Mouse (Mus musculus) monocyte, adult 2 months (primary cell): ENCODE measurements around the gene Plxna4.

Experiments
- DNase-seq, 2 experiments: peaks; one replicate each; pipeline ENCODE4 v3.0.0; 2022; ENCODE audit warnings: low spot score in 2 of 2, low read depth in 1 of 2

Plxna4 gene

GRCm38 (mm10) chr6:32588056-32588671 is at the start of gene Plxna4:
Gene Plxna4, minus strand, starts transcription at chr6:32588192.
- DNase-seq = no peak

GRCm38 (mm10) chr6:32637568-32638183 is 49.7 kb upstream of the Plxna4 start:
- no peak for DNase-seq

- no peak for DNase-seq
Measured at GRCm38 (mm10) chr6:32610712-32611111, 22.7 kb upstream of the Plxna4 start.

- DNase-seq = no peak
Measured at GRCm38 (mm10) chr6:32606787-32607186, 18.8 kb upstream of the Plxna4 start.

GRCm38 (mm10) chr6:32605581-32605980 is 17.6 kb upstream of the Plxna4 start:
- no peak for DNase-seq

GRCm38 (mm10) chr6:32604901-32605300 is 16.9 kb upstream of the Plxna4 start:
- no peak for DNase-seq

- no peak for DNase-seq
Measured at GRCm38 (mm10) chr6:32602130-32602529, 14.1 kb upstream of the Plxna4 start.

GRCm38 (mm10) chr6:32601306-32601705 is 13.3 kb upstream of the Plxna4 start:
- no peak for DNase-seq

- no peak for DNase-seq
Measured at GRCm38 (mm10) chr6:32595591-32595990, 7.6 kb upstream of the Plxna4 start.

GRCm38 (mm10) chr6:32590979-32591758 is 3.2 kb upstream of the Plxna4 start:
- peak in 1 of 2 experiments; percentile 23 for DNase-seq

- no peak for DNase-seq
Measured at GRCm38 (mm10) chr6:32589632-32590031, 1.6 kb upstream of the Plxna4 start.

- no peak for DNase-seq
Measured at GRCm38 (mm10) chr6:32587136-32588009, 619 bp downstream of the Plxna4 start.

- no peak for DNase-seq
Measured at GRCm38 (mm10) chr6:32586821-32587135, 1.2 kb downstream of the Plxna4 start.

GRCm38 (mm10) chr6:32586390-32586789 is 1.6 kb downstream of the Plxna4 start:
- no peak for DNase-seq

- DNase-seq = no peak
Measured at GRCm38 (mm10) chr6:32585211-32585610, 2.8 kb downstream of the Plxna4 start.

- DNase-seq = no peak
Measured at GRCm38 (mm10) chr6:32584243-32584880, 3.6 kb downstream of the Plxna4 start.

GRCm38 (mm10) chr6:32583582-32583981 is 4.4 kb downstream of the Plxna4 start:
- DNase-seq = no peak

GRCm38 (mm10) chr6:32571485-32571884 is 16.5 kb downstream of the Plxna4 start:
- no peak for DNase-seq

- DNase-seq = no peak
Measured at GRCm38 (mm10) chr6:32570445-32570844, 17.5 kb downstream of the Plxna4 start.

- no peak for DNase-seq
Measured at GRCm38 (mm10) chr6:32569919-32570318, 18.1 kb downstream of the Plxna4 start.

GRCm38 (mm10) chr6:32546915-32547314 is 41.1 kb downstream of the Plxna4 start:
- DNase-seq = no peak
